Mouse (Mus musculus): ENCODE measurements around the gene Pde4d. TPM values are rescaled to one million over a fixed set of nuclear protein-coding genes. Genes with fewer than 3 reads are reported as not detected.
A peak's percentile ranks its signal among the peaks of the same experiment; 100 is the strongest.

Pde4d gene
- polyA plus RNA-seq, 1 experiment from 2014 or later: 14.8 TPM

- no peak for ATAC-seq (ENCODE audit: low FRiP score, low TSS enrichment)
These were observed 375.0 kb downstream of the Pde4d start for GRCm38 (mm10) chr13:108824638-108825310.

DNA sequence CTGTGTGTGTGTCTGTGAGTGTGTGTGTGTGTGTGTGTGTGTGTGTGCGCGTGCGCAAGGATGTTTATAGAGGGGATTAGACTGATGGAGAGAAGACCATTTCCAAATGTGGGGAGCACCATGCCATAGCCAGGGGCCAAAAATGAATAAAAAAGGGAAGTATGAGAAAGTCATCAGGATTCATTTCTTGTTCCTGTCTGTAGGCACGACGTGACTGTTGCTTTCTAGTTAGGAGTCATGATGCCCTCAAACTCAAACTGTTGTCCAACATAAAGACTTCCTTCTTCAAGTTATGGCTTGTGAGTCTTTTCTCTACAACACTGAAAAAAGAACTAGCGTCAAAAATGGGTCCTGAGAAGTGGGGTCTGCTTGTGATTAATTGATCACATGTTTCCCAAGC is 375.8 kb downstream of the Pde4d start:
- no peaks in the 10 kb centered on the region for H3K27me3 ChIP-seq (ENCODE audit: control insufficient read depth, insufficient read depth, low read length)
- no peak overlapping the region for H3K9ac ChIP-seq (ENCODE audit: low read depth, low read length)
- no peaks in the 10 kb centered on the region for H3K9me3 ChIP-seq (ENCODE audit: control insufficient read depth, low read length)
- WGBS: 92% methylated on average over 6 of the region's 6 CpGs
- no peak overlapping the region for H3K27ac ChIP-seq (ENCODE audit: low read depth, low read length)
- H3K4me2 ChIP-seq (replicated peaks; ENCODE audit: low read depth, low read length): no peak overlapping the region
- no peaks in the 10 kb centered on the region for H3K36me3 ChIP-seq (ENCODE audit: control insufficient read depth, insufficient read depth, low read length)
- no peaks in the 10 kb centered on the region for H3K4me1 ChIP-seq (ENCODE audit: control insufficient read depth, insufficient read depth, low read length)
- ATAC-seq (ENCODE audit: low FRiP score, low TSS enrichment): no peak
- no peak overlapping the region for H3K4me3 ChIP-seq (ENCODE audit: low read length)

More at GRCm38 (mm10) chr13:108824638-108825310, 375.0 kb downstream of the Pde4d start:
- no peak overlapping the region for H3K27ac ChIP-seq (ENCODE audit: low read depth, low read length)
- H3K4me3 ChIP-seq (ENCODE audit: low read length): no peak overlapping the region
- H3K4me2 ChIP-seq (replicated peaks; ENCODE audit: low read depth, low read length): no peak overlapping the region
- no peak overlapping the region for H3K9ac ChIP-seq (ENCODE audit: low read depth, low read length)
- H3K36me3 ChIP-seq (ENCODE audit: control insufficient read depth, insufficient read depth, low read length): no peaks in the 10 kb centered on the region
- no peaks in the 10 kb centered on the region for H3K9me3 ChIP-seq (ENCODE audit: control insufficient read depth, low read length)
- no peaks in the 10 kb centered on the region for H3K27me3 ChIP-seq (ENCODE audit: control insufficient read depth, insufficient read depth, low read length)
- 92% methylated on average over 8 of the region's 8 CpGs for WGBS
- no peaks in the 10 kb centered on the region for H3K4me1 ChIP-seq (ENCODE audit: control insufficient read depth, insufficient read depth, low read length)

DNA sequence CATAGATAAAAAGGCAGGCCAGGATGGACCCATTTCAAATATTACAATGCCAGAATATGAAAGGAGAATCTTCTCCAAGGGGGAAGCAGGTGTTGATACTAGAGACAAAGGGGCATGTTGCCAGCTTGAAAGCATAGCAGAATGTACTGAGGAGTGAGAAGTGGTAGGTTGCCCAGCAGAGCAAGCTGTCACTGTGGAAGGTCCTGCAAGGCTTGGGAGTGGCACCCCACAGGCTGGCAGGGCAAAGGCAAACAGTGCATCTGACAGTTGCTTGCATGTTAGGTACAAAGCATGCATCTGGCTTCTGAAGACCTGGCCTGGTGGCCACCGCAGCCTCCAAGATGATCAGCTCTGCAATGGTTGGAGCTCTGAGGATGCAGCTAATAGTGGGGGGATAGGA is 384.4 kb downstream of the Pde4d start:
- Histone ChIP-seq H3K9ac (ENCODE audit: low read depth, low read length) (no peak overlapping the region), H3K36me3 (ENCODE audit: control insufficient read depth, insufficient read depth, low read length) (no peaks in the 10 kb centered on the region), H3K4me2 (replicated peaks; ENCODE audit: low read depth, low read length) (no peak overlapping the region), H3K27ac (ENCODE audit: low read depth, low read length) (no peak overlapping the region), H3K4me1 (ENCODE audit: control insufficient read depth, insufficient read depth, low read length) (no peaks in the 10 kb centered on the region), H3K27me3 (ENCODE audit: control insufficient read depth, insufficient read depth, low read length) (no peaks in the 10 kb centered on the region), H3K9me3 (ENCODE audit: control insufficient read depth, low read length) (no peaks in the 10 kb centered on the region), H3K4me3 (ENCODE audit: low read length) (no peak overlapping the region)
- no peak for ATAC-seq (ENCODE audit: low FRiP score, low TSS enrichment)
- WGBS: 96% methylated on average over 1 of the region's 1 CpGs

DNA sequence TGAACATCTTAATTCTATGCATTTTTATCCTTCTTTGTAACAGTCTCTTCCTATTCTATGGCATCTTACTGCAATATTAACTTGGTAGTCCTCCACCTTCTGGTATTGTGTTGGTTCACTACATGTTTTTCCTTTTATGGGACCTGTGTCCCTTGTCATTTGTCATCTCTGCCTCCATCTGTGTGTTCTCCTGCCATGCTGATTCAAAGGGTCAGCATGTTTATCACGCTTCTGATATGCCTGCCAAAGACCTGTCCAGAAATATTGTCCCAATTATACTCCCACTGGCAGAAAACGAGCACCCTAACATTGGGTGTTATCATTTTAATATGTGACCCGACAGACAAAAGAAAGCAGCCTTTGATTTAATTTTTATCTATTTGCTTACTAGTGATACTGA is 386.6 kb downstream of the Pde4d start:
- Histone ChIP-seq H3K4me3 (ENCODE audit: low read length) (no peak overlapping the region), H3K27me3 (ENCODE audit: control insufficient read depth, insufficient read depth, low read length) (no peaks in the 10 kb centered on the region), H3K27ac (ENCODE audit: low read depth, low read length) (no peak overlapping the region), H3K36me3 (ENCODE audit: control insufficient read depth, insufficient read depth, low read length) (no peaks in the 10 kb centered on the region), H3K9ac (ENCODE audit: low read depth, low read length) (no peak overlapping the region), H3K4me1 (ENCODE audit: control insufficient read depth, insufficient read depth, low read length) (no peaks in the 10 kb centered on the region), H3K9me3 (ENCODE audit: control insufficient read depth, low read length) (no peaks in the 10 kb centered on the region), H3K4me2 (replicated peaks; ENCODE audit: low read depth, low read length) (no peak overlapping the region)
- no peak for ATAC-seq (ENCODE audit: low FRiP score, low TSS enrichment)
- WGBS: 75% methylated on average over 3 of the region's 3 CpGs

GRCm38 (mm10) chr13:108839142-108839541 is 389.4 kb downstream of the Pde4d start:
- ATAC-seq (ENCODE audit: low FRiP score, low TSS enrichment): peak; percentile 68; the same call in 1 of the 2 replicates
- 18% methylated on average over 7 of the region's 7 CpGs for WGBS

GRCm38 (mm10) chr13:108854090-108854489 is 404.3 kb downstream of the Pde4d start:
- no peaks in the 10 kb centered on the region for H3K36me3 ChIP-seq (ENCODE audit: control insufficient read depth, insufficient read depth, low read length)
- H3K4me1 ChIP-seq (ENCODE audit: control insufficient read depth, insufficient read depth, low read length): no peaks in the 10 kb centered on the region
- no peak for ATAC-seq (ENCODE audit: low FRiP score, low TSS enrichment)
- H3K4me3 ChIP-seq (ENCODE audit: low read length): no peak overlapping the region
- H3K9ac ChIP-seq (ENCODE audit: low read depth, low read length): no peak overlapping the region
- no peaks in the 10 kb centered on the region for H3K9me3 ChIP-seq (ENCODE audit: control insufficient read depth, low read length)
- H3K4me2 ChIP-seq (replicated peaks; ENCODE audit: low read depth, low read length): no peak overlapping the region
- no peaks in the 10 kb centered on the region for H3K27me3 ChIP-seq (ENCODE audit: control insufficient read depth, insufficient read depth, low read length)
- WGBS: 32% methylated on average over 5 of the region's 5 CpGs
- no peak overlapping the region for H3K27ac ChIP-seq (ENCODE audit: low read depth, low read length)

More at GRCm38 (mm10) chr13:108839142-108839541, 389.4 kb downstream of the Pde4d start:
- Histone ChIP-seq H3K4me1 (ENCODE audit: control insufficient read depth, insufficient read depth, low read length) (no peaks in the 10 kb centered on the region), H3K9ac (ENCODE audit: low read depth, low read length) (no peak overlapping the region), H3K27me3 (ENCODE audit: control insufficient read depth, insufficient read depth, low read length) (no peaks in the 10 kb centered on the region), H3K9me3 (ENCODE audit: control insufficient read depth, low read length) (no peaks in the 10 kb centered on the region), H3K36me3 (ENCODE audit: control insufficient read depth, insufficient read depth, low read length) (no peaks in the 10 kb centered on the region), H3K4me2 (replicated peaks; ENCODE audit: low read depth, low read length) (no peak overlapping the region), H3K4me3 (ENCODE audit: low read length) (no peak overlapping the region), H3K27ac (ENCODE audit: low read depth, low read length) (no peak overlapping the region)

DNA sequence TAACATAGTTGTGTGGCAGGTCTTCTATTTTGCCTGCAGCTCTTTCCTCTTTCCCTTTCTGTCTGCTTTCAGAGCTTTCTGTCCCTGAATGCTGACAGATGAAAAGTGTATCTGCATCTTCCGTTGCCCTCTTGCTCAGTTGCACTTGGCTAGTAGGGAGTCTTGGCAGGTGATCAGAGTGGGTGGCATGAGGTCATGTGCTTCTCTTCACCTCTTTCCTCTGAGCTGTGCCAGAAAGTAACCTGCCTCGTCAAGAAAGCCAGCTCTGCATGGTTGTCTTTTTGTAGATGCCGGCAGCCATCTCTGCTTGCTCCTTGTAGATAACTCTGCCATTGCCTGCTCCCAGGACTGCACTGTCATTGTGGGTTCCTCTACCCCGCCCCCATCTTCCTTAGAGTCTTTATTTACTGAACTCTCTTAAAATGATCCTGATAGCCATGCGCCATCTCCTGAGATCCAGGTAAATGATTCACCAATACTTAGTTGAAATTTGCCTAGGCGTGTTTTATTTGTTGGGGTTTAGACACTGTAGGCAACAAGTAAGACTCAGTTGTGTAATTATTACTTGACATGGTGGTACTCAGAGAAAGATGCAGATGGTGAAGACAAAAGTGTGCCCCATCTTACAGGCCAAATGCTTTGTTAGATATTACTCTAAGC is 407.2 kb downstream of the Pde4d start:
- no peaks in the 10 kb centered on the region for H3K9me3 ChIP-seq (ENCODE audit: control insufficient read depth, low read length)
- H3K27me3 ChIP-seq (ENCODE audit: control insufficient read depth, insufficient read depth, low read length): no peaks in the 10 kb centered on the region
- H3K4me3 ChIP-seq (ENCODE audit: low read length): no peak overlapping the region
- no peak overlapping the region for H3K27ac ChIP-seq (ENCODE audit: low read depth, low read length)
- no peak overlapping the region for H3K4me2 ChIP-seq (replicated peaks; ENCODE audit: low read depth, low read length)
- no peaks in the 10 kb centered on the region for H3K36me3 ChIP-seq (ENCODE audit: control insufficient read depth, insufficient read depth, low read length)
- WGBS: 78% methylated on average over 6 of the region's 6 CpGs
- no peaks in the 10 kb centered on the region for H3K4me1 ChIP-seq (ENCODE audit: control insufficient read depth, insufficient read depth, low read length)
- no peak overlapping the region for H3K9ac ChIP-seq (ENCODE audit: low read depth, low read length)
- ATAC-seq (ENCODE audit: low FRiP score, low TSS enrichment): no peak

DNA sequence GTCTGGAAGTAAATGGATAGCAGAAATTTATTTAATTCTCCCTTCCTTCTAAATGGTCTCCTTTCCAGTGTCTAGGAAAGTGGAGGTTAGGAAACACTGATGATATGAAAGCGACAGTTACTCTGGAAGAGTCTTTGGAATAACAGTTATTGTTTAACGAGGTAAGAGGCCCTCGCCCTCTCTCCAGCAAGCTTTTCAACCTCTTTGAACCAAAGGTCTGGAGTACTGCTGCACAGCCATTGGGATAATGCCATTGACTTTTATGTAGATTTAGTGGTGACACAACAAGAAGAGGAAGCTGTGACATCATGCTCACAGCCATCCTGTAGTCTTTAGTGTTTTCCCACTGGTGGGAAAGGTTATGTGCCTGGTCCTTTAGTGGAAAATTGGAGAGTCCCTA is 409.6 kb downstream of the Pde4d start:
- no peaks in the 10 kb centered on the region for H3K36me3 ChIP-seq (ENCODE audit: control insufficient read depth, insufficient read depth, low read length)
- no peaks in the 10 kb centered on the region for H3K9me3 ChIP-seq (ENCODE audit: control insufficient read depth, low read length)
- no peak overlapping the region for H3K4me3 ChIP-seq (ENCODE audit: low read length)
- no peaks in the 10 kb centered on the region for H3K27me3 ChIP-seq (ENCODE audit: control insufficient read depth, insufficient read depth, low read length)
- no peak overlapping the region for H3K4me2 ChIP-seq (replicated peaks; ENCODE audit: low read depth, low read length)
- no peak overlapping the region for H3K27ac ChIP-seq (ENCODE audit: low read depth, low read length)
- H3K9ac ChIP-seq (ENCODE audit: low read depth, low read length): no peak overlapping the region
- no peak for ATAC-seq (ENCODE audit: low FRiP score, low TSS enrichment)
- WGBS: 85% methylated on average over 3 of the region's 3 CpGs
- H3K4me1 ChIP-seq (ENCODE audit: control insufficient read depth, insufficient read depth, low read length): no peaks in the 10 kb centered on the region

GRCm38 (mm10) chr13:108860737-108861136 is 411.0 kb downstream of the Pde4d start:
- H3K27ac ChIP-seq (ENCODE audit: low read depth, low read length): no peak overlapping the region
- H3K4me1 ChIP-seq (ENCODE audit: control insufficient read depth, insufficient read depth, low read length): no peaks in the 10 kb centered on the region
- H3K9ac ChIP-seq (ENCODE audit: low read depth, low read length): no peak overlapping the region
- no peak overlapping the region for H3K4me2 ChIP-seq (replicated peaks; ENCODE audit: low read depth, low read length)
- ATAC-seq (ENCODE audit: low FRiP score, low TSS enrichment): no peak
- no peaks in the 10 kb centered on the region for H3K27me3 ChIP-seq (ENCODE audit: control insufficient read depth, insufficient read depth, low read length)
- H3K9me3 ChIP-seq (ENCODE audit: control insufficient read depth, low read length): no peaks in the 10 kb centered on the region
- 93% methylated on average over 7 of the region's 7 CpGs for WGBS
- H3K36me3 ChIP-seq (ENCODE audit: control insufficient read depth, insufficient read depth, low read length): no peaks in the 10 kb centered on the region
- H3K4me3 ChIP-seq (ENCODE audit: low read length): no peak overlapping the region

Measured in kidney, embryonic 14.5 days (tissue).